Mouse (Mus musculus): ENCODE results near the gene Gng3. TPM values are rescaled to one million over a fixed set of nuclear protein-coding genes. Genes with fewer than 3 reads are reported as not detected.
"Not testable (repeated sequence)": the region's sequence is repeated elsewhere in the genome, so short reads cannot be mapped to it uniquely, and the experiment has no call there.

Gene Gng3
- total and polyA plus RNA-seq, 3 experiments = 0.15 to 2.5 TPM; not detected in 1

- TF ChIP-seq ELF1 (IDR thresholded peaks at IDR 0.05; ENCODE audit: low read depth, low read length) (no peak), POLR2A (IDR thresholded peaks at IDR 0.05; ENCODE audit: control insufficient read depth in 1 of 2, insufficient read depth in 1 of 2, low read depth in 1 of 2, low read length in 2 of 2, poor library complexity in 1 of 2) (peak; percentile 59 to 71), ZC3H11A (IDR thresholded peaks at IDR 0.05; ENCODE audit: low read depth, low read length) (peak; percentile 70), JUND (IDR thresholded peaks at IDR 0.05; ENCODE audit: low read depth, low read length) (no peak), E2F4 (IDR thresholded peaks at IDR 0.05; ENCODE audit: borderline replicate concordance, low read depth, low read length) (no peak), UBTF (IDR thresholded peaks at IDR 0.05; ENCODE audit: borderline replicate concordance, insufficient read depth, low read depth, low read length) (no peak), POLR2AphosphoS2 (IDR thresholded peaks at IDR 0.05; ENCODE audit: low read length) (no peak), MYC (IDR thresholded peaks at IDR 0.05; ENCODE audit: low read depth, low read length) (peak; percentile 84), USF2 (IDR thresholded peaks at IDR 0.05; ENCODE audit: borderline replicate concordance in 1 of 2, insufficient read depth in 1 of 2, low read depth in 1 of 2, low read length in 2 of 2) (no peak), NRF1 (IDR thresholded peaks at IDR 0.05; ENCODE audit: insufficient read depth, low read depth, low read length, poor library complexity, severe bottlenecking) (no peak), GATA1 (IDR thresholded peaks at IDR 0.05; ENCODE audit: low read depth, low read length) (no peak), TCF12 (IDR thresholded peaks at IDR 0.05; ENCODE audit: low read depth, low read length) (no peak), RCOR1 (IDR thresholded peaks at IDR 0.05; ENCODE audit: low read depth, low read length) (no peak), ZKSCAN1 (IDR thresholded peaks at IDR 0.05; ENCODE audit: low read depth, low read length) (no peak), GABPA (IDR thresholded peaks at IDR 0.05; ENCODE audit: low read depth, low read length) (no peak), CHD2 (IDR thresholded peaks at IDR 0.05; ENCODE audit: low read length) (no peak), ZMIZ1 (IDR thresholded peaks at IDR 0.05; ENCODE audit: low read depth, low read length) (0 out of 2 replicates have a peak, but pooled peaks have one; percentile 47)
These were observed 1.7 kb downstream of the Gng3 start, which contains the start of gene Bscl2 (continued) for GRCm38 (mm10) chr19:8837251-8837791.

GRCm38 (mm10) chr19:8836327-8836726 is 2.7 kb downstream of the Gng3 start:
- H3K27me3 ChIP-seq (ENCODE audit: control insufficient read depth in 1 of 2, insufficient read depth in 2 of 2, low read length in 2 of 2); H3K9ac ChIP-seq (ENCODE audit: control insufficient read depth, low read depth, low read length, poor library complexity, severe bottlenecking); H3K9me3 ChIP-seq (replicated peaks; ENCODE audit: insufficient read depth, low read length); H3K4me3 ChIP-seq (ENCODE audit: control insufficient read depth in 1 of 2, insufficient read depth in 1 of 2, low read depth in 2 of 2, low read length in 2 of 2); DNase-seq (ENCODE audit: low read depth, low spot score); H3K79me2 ChIP-seq (ENCODE audit: control insufficient read depth, insufficient read depth, low read length, poor library complexity): not testable (repeated sequence)
- Histone ChIP-seq H3K4me1 (ENCODE audit: control insufficient read depth in 1 of 2, insufficient read depth in 2 of 2, low read length in 2 of 2) (peaks cover 3 to 17% of the 10 kb centered on the region in 2 experiments), H3K27ac (ENCODE audit: control insufficient read depth, low read depth, low read length) (peak overlapping the region; percentile 92; the same call in 1 of the 2 replicates), H3K36me3 (ENCODE audit: control insufficient read depth in 1 of 2, insufficient read depth in 2 of 2, low read length in 2 of 2) (peaks cover 14% of the 10 kb centered on the region in 2 experiments)

- Histone ChIP-seq H3K36me3 (ENCODE audit: control insufficient read depth in 1 of 2, insufficient read depth in 2 of 2, low read length in 2 of 2) (peaks cover 5 to 32% of the 10 kb centered on the region in 2 experiments), H3K4me1 (ENCODE audit: control insufficient read depth in 1 of 2, insufficient read depth in 2 of 2, low read length in 2 of 2) (peaks cover 0 to 3% of the 10 kb centered on the region in 2 experiments; a peak in 3 of 4 replicates), H3K9ac (ENCODE audit: control insufficient read depth, low read depth, low read length, poor library complexity, severe bottlenecking) (no peak overlapping the region), H3K9me3 (replicated peaks; ENCODE audit: insufficient read depth, low read length) (no peaks in the 10 kb centered on the region), H3K79me2 (ENCODE audit: control insufficient read depth, insufficient read depth, low read length, poor library complexity) (peaks cover 1% of the 10 kb centered on the region; the same call in 1 of the 2 replicates), H3K4me3 (ENCODE audit: control insufficient read depth in 1 of 2, insufficient read depth in 1 of 2, low read depth in 2 of 2, low read length in 2 of 2) (no peak overlapping the region), H3K27ac (ENCODE audit: control insufficient read depth, low read depth, low read length) (no peak overlapping the region), H3K27me3 (ENCODE audit: control insufficient read depth in 1 of 2, insufficient read depth in 2 of 2, low read length in 2 of 2) (no peaks in the 10 kb centered on the region)
- no peak for DNase-seq (ENCODE audit: low read depth, low spot score)
- no peak for TF ChIP-seq GABPA (IDR thresholded peaks at IDR 0.05; ENCODE audit: low read depth, low read length)
- no peak for TF ChIP-seq POLR2A (IDR thresholded peaks at IDR 0.05; ENCODE audit: control insufficient read depth in 1 of 2, insufficient read depth in 1 of 2, low read depth in 1 of 2, low read length in 2 of 2, poor library complexity in 1 of 2)
These were observed 6.0 kb downstream of the Gng3 start for GRCm38 (mm10) chr19:8832971-8833370.
